Mouse (Mus musculus): ENCODE results near the gene Sptbn1. TPM values are rescaled to one million over a fixed set of nuclear protein-coding genes. Genes with fewer than 3 reads are reported as not detected.
A peak's percentile ranks its signal among the peaks of the same experiment; 100 is the strongest.

The Sptbn1 gene
- total and polyA plus RNA-seq, 2 experiments from 2014 or later, result 121 to 271 TPM

GRCm38 (mm10) chr11:30194800-30195199 is 73.2 kb downstream of the Sptbn1 start:
- TF ChIP-seq CTCF (IDR thresholded peaks at IDR 0.05; ENCODE audit: low read depth), result no peak
- TF ChIP-seq EP300 (IDR thresholded peaks at IDR 0.05; ENCODE audit: low read depth), result no peak
- H3K4me2 ChIP-seq (ENCODE audit: low read depth, low read length), result 0 out of 2 replicates have a peak overlapping the region, but pooled peaks have one; percentile 78
- no peak for ATAC-seq (ENCODE audit: insufficient read depth, low read depth)
- WGBS, result 61% methylated on average over 1 of the region's 1 CpGs
- DNase-seq (ENCODE audit: low spot score), result no peak
- H3K4me3 ChIP-seq (ENCODE audit: low read depth, low read length), result no peak overlapping the region
- H3K27ac ChIP-seq (ENCODE audit: low read depth), result no peak overlapping the region
- peaks cover 10% of the 10 kb centered on the region; the same call in 1 of the 2 replicates for H3K36me3 ChIP-seq (replicated peaks; ENCODE audit: control insufficient read depth, insufficient read depth, low read length)
- H3K4me1 ChIP-seq (ENCODE audit: control insufficient read depth, insufficient read depth), result peaks cover 58% of the 10 kb centered on the region
- no peaks in the 10 kb centered on the region for H3K27me3 ChIP-seq (ENCODE audit: control insufficient read depth, insufficient read depth, low read length)
- no peaks in the 10 kb centered on the region for H3K9me3 ChIP-seq (replicated peaks; ENCODE audit: control insufficient read depth, low read length)
- no peak overlapping the region for H3K9ac ChIP-seq (replicated peaks; ENCODE audit: low read depth, low read length)

GRCm38 (mm10) chr11:30190959-30191358 is 77.0 kb downstream of the Sptbn1 start:
- H3K4me3 ChIP-seq (ENCODE audit: low read depth, low read length), result no peak overlapping the region
- H3K27me3 ChIP-seq (ENCODE audit: control insufficient read depth, insufficient read depth, low read length), result no peaks in the 10 kb centered on the region
- no peak for DNase-seq (ENCODE audit: low spot score)
- peaks cover 41% of the 10 kb centered on the region for H3K4me1 ChIP-seq (ENCODE audit: control insufficient read depth, insufficient read depth)
- ATAC-seq (ENCODE audit: insufficient read depth, low read depth), result no peak
- no peaks in the 10 kb centered on the region for H3K9me3 ChIP-seq (replicated peaks; ENCODE audit: control insufficient read depth, low read length)
- H3K36me3 ChIP-seq (replicated peaks; ENCODE audit: control insufficient read depth, insufficient read depth, low read length), result peaks cover 11% of the 10 kb centered on the region; the same call in 1 of the 2 replicates
- H3K27ac ChIP-seq (ENCODE audit: low read depth), result no peak overlapping the region
- H3K9ac ChIP-seq (replicated peaks; ENCODE audit: low read depth, low read length), result no peak overlapping the region
- TF ChIP-seq CTCF (IDR thresholded peaks at IDR 0.05; ENCODE audit: low read depth) (no peak), EP300 (IDR thresholded peaks at IDR 0.05; ENCODE audit: low read depth) (no peak)
- WGBS, result 89% methylated on average over 4 of the region's 4 CpGs
- H3K4me2 ChIP-seq (ENCODE audit: low read depth, low read length), result no peak overlapping the region

- 78% methylated on average over 3 of the region's 3 CpGs for WGBS
- H3K27ac ChIP-seq (ENCODE audit: low read depth), result peak overlapping the region; percentile 25; the same call in 1 of the 2 replicates
- no peak for ATAC-seq (ENCODE audit: insufficient read depth, low read depth)
- H3K4me3 ChIP-seq (ENCODE audit: low read depth, low read length), result no peak overlapping the region
- H3K9me3 ChIP-seq (replicated peaks; ENCODE audit: control insufficient read depth, low read length), result no peaks in the 10 kb centered on the region
- no peak for DNase-seq (ENCODE audit: low spot score)
- H3K4me2 ChIP-seq (ENCODE audit: low read depth, low read length), result no peak overlapping the region
- H3K4me1 ChIP-seq (ENCODE audit: control insufficient read depth, insufficient read depth), result peaks cover 34% of the 10 kb centered on the region
- TF ChIP-seq CTCF (IDR thresholded peaks at IDR 0.05; ENCODE audit: low read depth), result no peak
- no peaks in the 10 kb centered on the region for H3K27me3 ChIP-seq (ENCODE audit: control insufficient read depth, insufficient read depth, low read length)
- H3K9ac ChIP-seq (replicated peaks; ENCODE audit: low read depth, low read length), result no peak overlapping the region
- H3K36me3 ChIP-seq (replicated peaks; ENCODE audit: control insufficient read depth, insufficient read depth, low read length), result peaks cover 18% of the 10 kb centered on the region
These were observed 77.9 kb downstream of the Sptbn1 start for GRCm38 (mm10) chr11:30190119-30190518.

GRCm38 (mm10) chr11:30186902-30187470 is 81.0 kb downstream of the Sptbn1 start:
- no peak for TF ChIP-seq CTCF (IDR thresholded peaks at IDR 0.05; ENCODE audit: low read depth)
- TF ChIP-seq EP300 (IDR thresholded peaks at IDR 0.05; ENCODE audit: low read depth), result no peak
- Histone ChIP-seq H3K4me2 (ENCODE audit: low read depth, low read length) (peak overlapping the region; percentile 10; the same call in 1 of the 2 replicates), H3K4me3 (ENCODE audit: low read depth, low read length) (no peak overlapping the region), H3K27me3 (ENCODE audit: control insufficient read depth, insufficient read depth, low read length) (no peaks in the 10 kb centered on the region), H3K9me3 (replicated peaks; ENCODE audit: control insufficient read depth, low read length) (no peaks in the 10 kb centered on the region), H3K9ac (replicated peaks; ENCODE audit: low read depth, low read length) (no peak overlapping the region), H3K4me1 (ENCODE audit: control insufficient read depth, insufficient read depth) (peaks cover 26% of the 10 kb centered on the region), H3K36me3 (replicated peaks; ENCODE audit: control insufficient read depth, insufficient read depth, low read length) (peaks cover 39% of the 10 kb centered on the region), H3K27ac (ENCODE audit: low read depth) (no peak overlapping the region)
- DNase-seq (ENCODE audit: low spot score) (no peak), ATAC-seq (ENCODE audit: insufficient read depth, low read depth) (peak; percentile 51; the same call in 1 of the 2 replicates)
- 58% methylated on average over 4 of the region's 4 CpGs for WGBS

GRCm38 (mm10) chr11:30184527-30184926 is 83.4 kb downstream of the Sptbn1 start:
- Histone ChIP-seq H3K4me3 (ENCODE audit: low read depth, low read length) (no peak overlapping the region), H3K36me3 (replicated peaks; ENCODE audit: control insufficient read depth, insufficient read depth, low read length) (peaks cover 45% of the 10 kb centered on the region), H3K27me3 (ENCODE audit: control insufficient read depth, insufficient read depth, low read length) (no peaks in the 10 kb centered on the region), H3K9ac (replicated peaks; ENCODE audit: low read depth, low read length) (no peak overlapping the region), H3K9me3 (replicated peaks; ENCODE audit: control insufficient read depth, low read length) (no peaks in the 10 kb centered on the region), H3K4me1 (ENCODE audit: control insufficient read depth, insufficient read depth) (peaks cover 15% of the 10 kb centered on the region), H3K4me2 (ENCODE audit: low read depth, low read length) (no peak overlapping the region), H3K27ac (ENCODE audit: low read depth) (peak overlapping the region; percentile 3; the same call in 1 of the 2 replicates)
- 77% methylated on average over 2 of the region's 2 CpGs for WGBS
- DNase-seq (ENCODE audit: low spot score), result no peak
- no peak for ATAC-seq (ENCODE audit: insufficient read depth, low read depth)
- TF ChIP-seq CTCF (IDR thresholded peaks at IDR 0.05; ENCODE audit: low read depth) (no peak), EP300 (IDR thresholded peaks at IDR 0.05; ENCODE audit: low read depth) (no peak)

Measured in heart, postnatal 0 days (tissue).